Mouse (Mus musculus) G1E-ER4 (cell line): ENCODE results near the gene Hspb6. TPM values are rescaled to one million over a fixed set of nuclear protein-coding genes. Genes with fewer than 3 reads are reported as not detected.

Source experiments
- GATA1 ChIP-seq: IDR thresholded peaks from one replicate; pipeline ENCODE4 v1.8.0; 2012; ENCODE audit warnings: low read length, inconsistent platforms
- polyA plus RNA-seq: library from polyadenylated mRNA; stranded (reverse); fragments of >175 nt; gene quantifications from 2 replicates; pipeline ENCODE4 v1.2.3, GENCODE M21; 2012

The Hspb6 gene
- polyA plus RNA-seq, 1 experiment, result 19.6 TPM

- TF ChIP-seq GATA1, result no peak
Measured at GRCm38 (mm10) chr7:30534633-30535577, 17.1 kb upstream of the Hspb6 start, which contains the start of gene Arhgap33. Gene Arhgap33, minus strand, starts transcription at chr7:30535060.

GRCm38 (mm10) chr7:30540572-30540971 lies 11.4 kb upstream of the Hspb6 start:
- TF ChIP-seq GATA1, result no peak

- peak; percentile 37 for TF ChIP-seq GATA1
Measured at GRCm38 (mm10) chr7:30544327-30544726, 7.7 kb upstream of the Hspb6 start.

GRCm38 (mm10) chr7:30549880-30550279 lies 2.1 kb upstream of the Hspb6 start:
- TF ChIP-seq GATA1, result no peak

- no peak for TF ChIP-seq GATA1
Measured at GRCm38 (mm10) chr7:30550603-30551002, 1.4 kb upstream of the Hspb6 start.

- no peak for TF ChIP-seq GATA1
Measured at GRCm38 (mm10) chr7:30551445-30552101, 405 bp upstream of the Hspb6 start.

- TF ChIP-seq GATA1, result no peak
Measured at GRCm38 (mm10) chr7:30553021-30553589, 1.1 kb downstream of the Hspb6 start.

- no peak for TF ChIP-seq GATA1
Measured at GRCm38 (mm10) chr7:30553810-30554584, 2.0 kb downstream of the Hspb6 start.

- TF ChIP-seq GATA1, result no peak
Measured at GRCm38 (mm10) chr7:30556894-30557536, 5.0 kb downstream of the Hspb6 start.

GRCm38 (mm10) chr7:30557901-30558514 lies 6.0 kb downstream of the Hspb6 start:
- no peak for TF ChIP-seq GATA1

GRCm38 (mm10) chr7:30558656-30559442 lies 6.9 kb downstream of the Hspb6 start:
- TF ChIP-seq GATA1, result no peak

GRCm38 (mm10) chr7:30559443-30559954 lies 7.5 kb downstream of the Hspb6 start, which contains the start of gene Lin37:
Gene Lin37, minus strand, starts transcription at chr7:30559838.
- TF ChIP-seq GATA1, result no peak

GRCm38 (mm10) chr7:30560296-30560695 lies 8.3 kb downstream of the Hspb6 start:
- TF ChIP-seq GATA1, result no peak
